Mouse (Mus musculus) E14TG2a.4 (cell line): ENCODE data around the gene Slc39a10.

Source experiments
- CTCF ChIP-seq: conservative IDR thresholded peaks from 2 replicates; pipeline ENCODE4 v1.5.1; 2014; ENCODE audit warnings: low read length
- NANOG ChIP-seq: IDR thresholded peaks from 2 replicates; pipeline ENCODE4 v1.6.1; 2014; ENCODE audit warnings: borderline replicate concordance, low read length, mixed read lengths
- POU5F1 ChIP-seq: IDR thresholded peaks from 2 replicates; pipeline ENCODE4 v1.6.1; 2014; ENCODE audit warnings: low read length, borderline replicate concordance

DNA sequence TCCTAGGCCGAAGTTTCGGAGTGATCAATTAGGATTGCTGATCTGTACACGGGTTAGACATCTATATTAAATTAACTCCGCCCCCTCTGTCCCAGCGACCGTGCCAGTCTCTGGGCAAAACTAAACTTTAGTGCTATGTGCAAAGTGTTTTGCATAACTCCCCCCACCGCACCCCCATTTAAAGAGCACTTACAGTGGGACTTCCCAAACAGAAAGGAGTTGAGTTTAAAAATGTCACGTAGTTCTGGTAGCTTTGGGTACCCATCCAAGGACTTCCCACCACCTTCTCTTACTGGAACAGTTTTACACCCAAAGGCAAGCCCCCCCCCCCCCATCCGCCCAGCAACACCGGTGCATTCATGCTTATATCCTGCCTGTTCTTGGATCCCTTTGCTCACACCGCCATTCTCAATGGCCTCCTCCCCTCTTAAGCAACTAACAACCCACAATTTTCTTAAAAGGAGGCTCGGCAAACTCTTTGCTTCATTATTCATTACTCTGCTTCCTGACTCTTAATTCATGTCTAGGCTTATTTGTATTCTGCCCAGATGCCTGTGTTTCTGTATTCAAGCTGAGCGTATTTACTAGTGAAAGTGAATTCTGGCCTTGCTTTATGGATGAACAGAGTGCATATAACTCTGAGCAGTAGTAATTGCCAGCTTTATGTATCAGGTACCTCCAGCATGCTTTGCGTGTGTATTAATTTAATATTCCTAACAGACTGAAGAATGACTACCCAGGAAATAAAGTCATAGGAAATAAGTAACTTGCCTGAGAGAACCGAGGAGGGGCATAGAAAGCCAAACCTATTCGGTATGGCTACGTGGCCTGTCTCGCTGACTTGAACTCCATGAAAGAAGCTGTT is 38.4 kb downstream of the Slc39a10 start:
- TF ChIP-seq CTCF = no peak
- no peak for TF ChIP-seq POU5F1
- no peak for TF ChIP-seq NANOG
